Mouse (Mus musculus) left cerebral cortex, adult 18-20 months (tissue): Measurements from ENCODE around the gene Tspan15. TPM values are rescaled to one million over a fixed set of nuclear protein-coding genes. Genes with fewer than 3 reads are reported as not detected.

Experiments used
- microRNA-seq, 2 experiments: library from miRNA; unstranded; fragments of <30 nt; microRNA quantifications; one replicate each; pipeline ENCODE4 v1.2.0; 2021
- total RNA-seq, 2 experiments: library from RNA; stranded (reverse); gene quantifications; 2 replicates each; pipeline ENCODE4 v1.2.3; 2021

Tspan15 gene
- total RNA-seq, 2 experiments from 2014 or later, result 8.3 to 9.0 TPM

Small RNAs within 50 kb of the gene (microRNA-seq; reads per million reads assigned to microRNA genes)
- 1.5 to 2.5 reads per million in 2 experiments for gene Mir7662

Other genes starting within 250 kb of the Tspan15 start
- under 1 TPM in 1 of 2 experiments, not detected in 1; 0.26 TPM for gene Neurog3, start 98.2 kb downstream of the Tspan15 start, total RNA-seq
- gene Fam241b, start 87.3 kb downstream of the Tspan15 start, total RNA-seq, result 10 to 100 TPM; 62.3 to 63.9 TPM
- under 1 TPM; 0.23 to 0.30 TPM for gene Tacr2, start 21.2 kb upstream of the Tspan15 start, total RNA-seq
- gene Hk1, start 148.7 kb upstream of the Tspan15 start, total RNA-seq, result 100 to 1,000 TPM; 311 to 318 TPM
- gene Hkdc1, start 191.2 kb upstream of the Tspan15 start, total RNA-seq, result 1 to 10 TPM; 5.9 to 7.2 TPM
- 1 to 10 TPM in 1 of 2 experiments, under 1 TPM in 1; 0.72 to 1.3 TPM for gene 4930507D05Rik, start 218.2 kb upstream of the Tspan15 start, total RNA-seq
- gene Supv3l1, start 218.5 kb upstream of the Tspan15 start, total RNA-seq, result 10 to 100 TPM; 22.0 to 23.7 TPM